Mouse (Mus musculus) layer of hippocampus, adult 18-20 months (tissue): ENCODE measurements around the gene Disp1. TPM values are rescaled to one million over a fixed set of nuclear protein-coding genes. Genes with fewer than 3 reads are reported as not detected.

Experiments used
- DNase-seq, 2 experiments: peaks; one replicate each; pipeline ENCODE4 v3.0.0; 2022; ENCODE audit warnings: low spot score in 2 of 2
- total RNA-seq, 2 experiments: library from RNA; stranded (reverse); gene quantifications; 2 replicates each; pipeline ENCODE4 v1.2.3; 2021

Disp1 gene
- total RNA-seq, 2 experiments from 2014 or later: 4.8 to 5.5 TPM

- DNase-seq: no peak
These were observed 57.1 kb downstream of the Disp1 start for GRCm38 (mm10) chr1:183164190-183164580.

- no peak for DNase-seq
These were observed 57.7 kb downstream of the Disp1 start for GRCm38 (mm10) chr1:183163512-183164189.

- DNase-seq: no peak
These were observed 60.3 kb downstream of the Disp1 start for GRCm38 (mm10) chr1:183161057-183161456.

- no peak for DNase-seq
These were observed 61.1 kb downstream of the Disp1 start for GRCm38 (mm10) chr1:183160188-183160587.

- no peak for DNase-seq
These were observed 62.1 kb downstream of the Disp1 start for GRCm38 (mm10) chr1:183159183-183159582.

GRCm38 (mm10) chr1:183155600-183155999 is 65.7 kb downstream of the Disp1 start:
- no peak for DNase-seq

- no peak for DNase-seq
These were observed 66.8 kb downstream of the Disp1 start for GRCm38 (mm10) chr1:183154296-183155204.

GRCm38 (mm10) chr1:183153354-183153753 is 68.0 kb downstream of the Disp1 start:
- DNase-seq: no peak

- no peak for DNase-seq
These were observed 69.6 kb downstream of the Disp1 start for GRCm38 (mm10) chr1:183151510-183152319.

- no peak for DNase-seq
These were observed 70.9 kb downstream of the Disp1 start for GRCm38 (mm10) chr1:183150379-183150840.

- DNase-seq: no peak
These were observed 71.7 kb downstream of the Disp1 start for GRCm38 (mm10) chr1:183149571-183150105.

- peak in 1 of 2 experiments; percentile 19 for DNase-seq
These were observed 73.9 kb downstream of the Disp1 start for GRCm38 (mm10) chr1:183147438-183147841.

GRCm38 (mm10) chr1:183146795-183147194 is 74.5 kb downstream of the Disp1 start:
- no peak for DNase-seq

- DNase-seq: no peak
These were observed 75.1 kb downstream of the Disp1 start for GRCm38 (mm10) chr1:183146102-183146735.

- DNase-seq: no peak
These were observed 76.6 kb downstream of the Disp1 start for GRCm38 (mm10) chr1:183144602-183145205.

GRCm38 (mm10) chr1:183143246-183143645 is 78.1 kb downstream of the Disp1 start:
- no peak for DNase-seq

- no peak for DNase-seq
These were observed 78.8 kb downstream of the Disp1 start for GRCm38 (mm10) chr1:183142566-183142965.

GRCm38 (mm10) chr1:183141329-183141728 is 80.0 kb downstream of the Disp1 start:
- DNase-seq: no peak

GRCm38 (mm10) chr1:183140511-183141268 is 80.6 kb downstream of the Disp1 start:
- DNase-seq: no peak
